Mouse (Mus musculus) midbrain, embryonic 14.5 days (tissue): ENCODE measurements around the gene Tead3. TPM values are rescaled to one million over a fixed set of nuclear protein-coding genes. Genes with fewer than 3 reads are reported as not detected.
"Not testable (repeated sequence)": the region's sequence is repeated elsewhere in the genome, so short reads cannot be mapped to it uniquely, and the experiment has no call there.

ENCODE experiments used
- ATAC-seq: fragments of 200-750 bp; cut with Nextera tagmentation; 2 replicates; pipeline ENCODE4 v1.8.0; 2017; ENCODE audit warnings: moderate number of reproducible peaks, moderate library complexity; ENCODE audit not compliant: low FRiP score, low TSS enrichment
- DNase-seq: peaks from one replicate; pipeline ENCODE4 v3.0.0-alpha.2; 2015
- H3K27ac ChIP-seq: fragments of 300-500 bp; sonication (generic); replicated peaks from 2 replicates; pipeline ENCODE4 v1.5.1; 2014; ENCODE audit warnings: mild to moderate bottlenecking, low read depth, low read length, moderate library complexity
- H3K27me3 ChIP-seq: fragments of 300-500 bp; sonication (generic); 2 replicates; pipeline ENCODE4 v1.6.1; 2014; ENCODE audit warnings: low read length, control low read depth, mixed read lengths; ENCODE audit not compliant: control insufficient read depth, insufficient read depth
- H3K36me3 ChIP-seq: fragments of 300-500 bp; sonication (generic); 2 replicates; pipeline ENCODE4 v1.6.1; 2014; ENCODE audit warnings: low read length, control low read depth; ENCODE audit not compliant: control insufficient read depth, insufficient read depth
- H3K4me1 ChIP-seq: fragments of 300-500 bp; sonication (generic); 2 replicates; pipeline ENCODE4 v1.6.1; 2014; ENCODE audit warnings: mild to moderate bottlenecking, antibody characterized with exemption, low read length, control low read depth; ENCODE audit not compliant: control insufficient read depth, insufficient read depth
- H3K4me2 ChIP-seq: fragments of 300-500 bp; sonication (generic); 2 replicates; pipeline ENCODE4 v1.6.1; 2014; ENCODE audit warnings: mild to moderate bottlenecking, low read length, moderate library complexity
- H3K4me3 ChIP-seq: fragments of 300-500 bp; sonication (generic); replicated peaks from 2 replicates; pipeline ENCODE4 v1.5.1; 2014; ENCODE audit warnings: low read depth, low read length
- H3K9ac ChIP-seq: fragments of 300-500 bp; sonication (generic); replicated peaks from 2 replicates; pipeline ENCODE4 v1.6.1; 2014; ENCODE audit warnings: mild to moderate bottlenecking, low read length, moderate library complexity
- H3K9me3 ChIP-seq: fragments of 300-500 bp; sonication (generic); 2 replicates; pipeline ENCODE4 v1.6.1; 2016; ENCODE audit warnings: low read length, control low read depth, mixed read lengths; ENCODE audit not compliant: control insufficient read depth
- WGBS: fragments of 180-500 bp; shearing (Covaris S2); extraction: QIAGEN DNeasy Blood & Tissue Kit; methylation state at CpG from one replicate; pipeline ENCODE4 v1.1.7; 2014; 5-methylcytosine and 5-hydroxymethylcytosine counted together
- polyA plus RNA-seq: library from polyadenylated mRNA; unstranded; fragments of >200 nt; fragmentation: Nextera tagmentation; extraction: Ambion mirVana; gene quantifications from 2 replicates; pipeline ENCODE4 v1.2.1, GENCODE M21; 2014

Gene Tead3
- polyA plus RNA-seq, 1 experiment from 2014 or later, result 1.7 TPM

DNA sequence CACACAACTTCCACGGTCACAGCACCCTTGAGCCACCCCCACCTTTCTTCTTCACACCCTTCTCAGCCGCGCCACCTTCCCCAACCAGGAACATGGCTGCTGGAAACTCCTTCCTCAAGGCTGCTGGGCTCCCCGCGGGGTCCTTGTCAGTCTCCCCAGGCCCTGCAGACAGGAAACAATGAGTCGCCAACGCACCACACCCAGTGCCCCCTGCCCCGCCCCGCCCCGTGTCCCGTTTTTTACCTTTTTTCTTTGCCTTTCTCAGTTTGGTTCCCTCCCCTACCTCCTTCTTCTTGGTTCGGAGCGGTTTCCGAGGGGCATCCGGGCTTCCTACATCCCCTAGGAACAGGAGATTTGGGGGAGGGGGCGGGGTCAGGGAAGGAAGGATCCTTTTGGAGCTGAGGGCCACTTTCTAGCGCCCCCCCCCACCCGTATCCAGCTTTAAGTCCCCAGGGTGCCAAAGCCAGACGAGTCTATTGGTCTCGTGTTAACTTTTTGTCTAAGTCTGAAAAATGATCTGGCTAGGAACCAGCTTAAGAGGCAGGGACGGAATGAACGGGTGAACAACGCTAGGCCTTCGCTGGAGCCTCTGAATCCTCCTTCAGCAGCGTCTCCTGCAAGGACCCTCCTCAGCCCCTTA lies 12.2 kb upstream of the Tead3 start:
- H3K4me3 ChIP-seq, result peak overlapping the region; percentile 26
- WGBS, result 2% methylated on average over 25 of the region's 25 CpGs
- H3K27me3 ChIP-seq, result peaks cover 45% of the 10 kb centered on the region
- ATAC-seq, result no peak
- peak overlapping the region; percentile 50 for H3K4me2 ChIP-seq
- H3K9ac ChIP-seq, result peak overlapping the region; percentile 23; the same call in 1 of the 2 replicates
- H3K36me3 ChIP-seq, result no peaks in the 10 kb centered on the region
- no peaks in the 10 kb centered on the region for H3K9me3 ChIP-seq
- H3K4me1 ChIP-seq, result 0 out of 2 replicates have a peak, but pooled peaks cover 15% of the 10 kb centered on the region
- peak; percentile 40 for DNase-seq
- no peak overlapping the region for H3K27ac ChIP-seq

DNA sequence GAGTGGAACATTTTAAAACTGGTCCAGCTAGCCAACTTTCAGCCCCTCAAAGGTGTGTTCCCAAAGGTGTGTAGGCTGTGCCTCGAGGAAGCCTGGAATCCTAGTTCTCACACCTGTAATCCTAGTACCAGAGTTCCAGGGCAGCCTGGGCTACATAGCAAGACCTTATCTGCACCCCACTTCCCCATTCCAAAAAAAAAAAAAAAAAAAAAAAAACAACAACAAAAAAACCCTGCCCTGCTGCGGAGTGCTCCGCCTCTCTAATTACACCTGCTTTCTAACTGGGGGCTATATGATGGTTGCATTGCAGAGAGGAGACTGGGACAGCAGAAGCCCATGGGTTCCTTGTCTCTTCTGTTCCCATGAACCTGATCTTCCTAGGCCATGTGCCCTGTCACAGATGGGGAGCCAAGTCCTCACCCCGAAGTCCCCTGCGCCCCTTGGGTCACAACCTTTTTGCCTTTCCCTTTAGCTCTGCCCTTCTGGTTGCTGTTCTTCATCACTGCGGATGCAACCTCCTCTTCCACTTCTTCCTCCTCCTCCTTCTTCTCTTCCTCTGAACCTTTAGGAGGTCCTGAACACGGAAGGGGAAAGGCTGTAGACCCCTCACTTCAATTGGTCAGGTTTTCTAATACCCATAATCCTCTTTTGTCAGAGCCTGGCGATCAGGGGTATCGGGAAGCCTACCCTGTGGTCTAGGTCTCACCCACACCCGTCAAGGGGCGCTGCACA lies 11.5 kb upstream of the Tead3 start:
- no peaks in the 10 kb centered on the region for H3K9me3 ChIP-seq
- peak overlapping the region; percentile 23; the same call in 1 of the 2 replicates for H3K9ac ChIP-seq
- 33% methylated on average over 11 of the region's 11 CpGs for WGBS
- H3K4me2 ChIP-seq, result peak overlapping the region; percentile 50
- peak overlapping the region; percentile 26 for H3K4me3 ChIP-seq
- ATAC-seq (no peak), DNase-seq (no peak)
- H3K4me1 ChIP-seq, result 0 out of 2 replicates have a peak, but pooled peaks cover 15% of the 10 kb centered on the region
- no peaks in the 10 kb centered on the region for H3K36me3 ChIP-seq
- no peak overlapping the region for H3K27ac ChIP-seq
- H3K27me3 ChIP-seq, result peaks cover 45% of the 10 kb centered on the region

DNA sequence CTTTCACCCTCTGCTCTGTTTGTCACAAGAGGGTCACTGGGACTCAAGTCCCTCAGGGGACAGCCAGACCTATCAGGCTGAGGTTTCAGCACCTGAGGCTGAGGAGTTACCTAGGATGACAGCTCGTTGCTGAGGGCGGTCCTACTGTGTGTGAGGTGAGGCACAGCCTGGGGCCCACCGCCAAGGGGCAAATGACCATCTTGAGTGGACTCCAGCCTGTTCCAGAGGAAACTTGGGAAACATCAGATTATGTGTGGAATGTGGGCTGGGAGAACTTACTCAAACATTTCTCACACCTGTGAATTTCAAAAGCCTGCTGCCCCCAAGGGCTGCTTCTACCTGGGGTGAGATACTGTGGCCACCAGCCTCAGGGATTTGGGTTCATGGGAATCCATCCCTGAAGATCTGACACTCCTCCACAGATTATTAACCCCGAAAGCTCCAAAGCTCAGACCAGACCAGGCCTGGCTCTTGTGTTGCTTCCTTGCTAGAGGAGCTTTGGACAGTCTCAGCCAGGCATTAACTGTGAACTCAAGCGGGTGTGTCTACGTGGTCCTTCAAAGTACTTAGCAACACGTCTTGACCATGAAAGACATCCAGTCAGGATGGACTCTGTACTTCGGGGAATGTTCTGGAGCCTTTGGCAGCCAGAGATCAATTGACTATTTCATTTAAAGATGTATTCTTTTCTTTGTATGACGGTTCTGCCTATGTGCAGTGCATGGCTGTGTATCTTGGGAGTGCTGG lies 10.1 kb upstream of the Tead3 start:
- DNase-seq (no peak), ATAC-seq (no peak)
- H3K27me3 ChIP-seq, result peaks cover 45% of the 10 kb centered on the region
- 81% methylated on average over 9 of the region's 9 CpGs for WGBS
- no peak overlapping the region for H3K4me3 ChIP-seq
- H3K36me3 ChIP-seq, result no peaks in the 10 kb centered on the region
- no peak overlapping the region for H3K27ac ChIP-seq
- H3K4me1 ChIP-seq, result 0 out of 2 replicates have a peak, but pooled peaks cover 15% of the 10 kb centered on the region
- no peaks in the 10 kb centered on the region for H3K9me3 ChIP-seq
- no peak overlapping the region for H3K9ac ChIP-seq
- H3K4me2 ChIP-seq, result no peak overlapping the region

DNA sequence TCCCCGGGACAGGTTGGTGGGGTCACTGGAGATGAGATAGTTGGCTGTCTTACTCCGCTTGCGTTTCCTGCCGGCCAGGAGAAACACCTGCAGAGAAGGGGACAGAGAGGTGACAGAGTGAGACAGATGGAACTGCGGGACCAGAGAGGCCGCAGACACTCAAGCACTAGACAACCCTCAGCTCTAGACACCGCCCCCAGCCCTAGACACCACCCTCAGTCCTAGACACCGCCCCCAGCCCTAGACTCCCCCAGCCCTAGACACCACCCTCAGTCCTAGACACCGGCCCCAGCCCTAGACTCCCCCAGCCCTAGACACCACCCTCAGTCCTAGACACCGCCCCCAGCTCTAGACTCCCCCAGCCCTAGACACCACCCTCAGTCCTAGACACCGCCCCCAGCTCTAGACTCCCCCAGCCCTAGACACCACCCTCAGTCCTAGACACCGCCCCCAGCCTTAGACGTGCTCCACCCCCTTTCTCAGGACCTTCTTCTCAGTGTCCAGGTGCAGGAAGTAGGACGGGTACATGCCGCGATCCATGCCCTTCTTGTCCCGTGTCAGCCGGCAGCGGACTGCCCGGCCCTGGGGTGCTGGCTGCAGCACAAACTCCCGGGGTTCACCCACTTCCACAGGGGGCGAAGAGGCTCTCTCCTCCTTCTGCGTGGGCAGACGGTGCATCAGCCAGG lies 8.1 kb upstream of the Tead3 start:
- H3K9ac ChIP-seq, ATAC-seq, H3K9me3 ChIP-seq, H3K4me1 ChIP-seq, H3K27ac ChIP-seq, H3K4me2 ChIP-seq, H3K4me3 ChIP-seq, DNase-seq, H3K36me3 ChIP-seq: not testable (repeated sequence)
- 15% methylated on average over 24 of the region's 24 CpGs for WGBS
- peaks cover 27% of the 10 kb centered on the region for H3K27me3 ChIP-seq

DNA sequence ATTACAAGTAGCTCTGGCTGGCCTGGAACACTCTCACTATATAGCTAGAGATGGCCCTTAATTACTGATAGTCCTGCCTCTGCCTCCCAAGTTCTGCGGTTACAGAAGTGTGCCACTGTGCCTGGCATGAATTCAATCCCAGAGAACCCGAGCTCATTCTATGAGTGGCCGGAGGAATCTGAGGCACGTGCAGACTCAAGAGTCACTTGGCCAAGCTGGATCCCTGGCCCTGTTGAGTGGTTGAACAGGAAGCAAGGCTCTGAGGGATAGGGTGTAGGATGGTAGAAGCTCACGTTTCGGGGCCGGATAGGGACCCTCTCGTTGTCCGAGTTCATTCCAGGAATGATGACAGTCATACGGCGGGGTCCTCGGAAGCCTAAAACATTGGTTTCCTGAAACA lies 5.3 kb upstream of the Tead3 start:
- H3K4me1 ChIP-seq, result peaks cover 6% of the 10 kb centered on the region
- H3K9ac ChIP-seq, result no peak overlapping the region
- peaks cover 26% of the 10 kb centered on the region for H3K27me3 ChIP-seq
- WGBS, result 89% methylated on average over 12 of the region's 12 CpGs
- H3K4me3 ChIP-seq, result no peak overlapping the region
- H3K4me2 ChIP-seq, result no peak overlapping the region
- no peak for ATAC-seq
- H3K27ac ChIP-seq, result no peak overlapping the region
- H3K9me3 ChIP-seq, result no peaks in the 10 kb centered on the region
- no peak for DNase-seq
- H3K36me3 ChIP-seq, result no peaks in the 10 kb centered on the region

DNA sequence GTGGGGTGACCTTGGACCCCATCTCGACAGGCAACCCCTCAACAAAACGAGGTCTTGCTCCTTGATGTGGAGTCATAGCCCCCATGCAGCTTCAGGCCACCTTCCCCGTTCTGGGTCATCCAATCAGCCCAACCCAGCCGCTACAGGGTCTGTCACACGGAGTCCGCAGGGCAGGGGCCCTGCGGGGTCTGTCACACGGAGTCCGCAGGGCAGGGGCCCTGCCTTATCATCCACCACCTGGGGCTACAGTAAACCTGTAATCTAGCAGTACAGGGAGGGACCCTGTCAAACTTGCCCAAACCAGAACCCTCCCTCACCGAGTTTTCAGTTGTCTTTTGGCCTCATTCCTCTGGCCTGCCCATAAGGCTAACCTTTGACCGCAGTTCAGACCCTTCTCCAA lies 1.4 kb upstream of the Tead3 start:
- no peak overlapping the region for H3K9ac ChIP-seq
- no peak overlapping the region for H3K27ac ChIP-seq
- WGBS, result 12% methylated on average over 11 of the region's 11 CpGs
- H3K9me3 ChIP-seq, result no peaks in the 10 kb centered on the region
- H3K4me3 ChIP-seq, result no peak overlapping the region
- peaks cover 8% of the 10 kb centered on the region for H3K4me1 ChIP-seq
- no peak overlapping the region; the same call in 1 of the 2 replicates for H3K4me2 ChIP-seq
- peaks cover 19% of the 10 kb centered on the region for H3K27me3 ChIP-seq
- DNase-seq (no peak), ATAC-seq (no peak)
- H3K36me3 ChIP-seq, result no peaks in the 10 kb centered on the region

DNA sequence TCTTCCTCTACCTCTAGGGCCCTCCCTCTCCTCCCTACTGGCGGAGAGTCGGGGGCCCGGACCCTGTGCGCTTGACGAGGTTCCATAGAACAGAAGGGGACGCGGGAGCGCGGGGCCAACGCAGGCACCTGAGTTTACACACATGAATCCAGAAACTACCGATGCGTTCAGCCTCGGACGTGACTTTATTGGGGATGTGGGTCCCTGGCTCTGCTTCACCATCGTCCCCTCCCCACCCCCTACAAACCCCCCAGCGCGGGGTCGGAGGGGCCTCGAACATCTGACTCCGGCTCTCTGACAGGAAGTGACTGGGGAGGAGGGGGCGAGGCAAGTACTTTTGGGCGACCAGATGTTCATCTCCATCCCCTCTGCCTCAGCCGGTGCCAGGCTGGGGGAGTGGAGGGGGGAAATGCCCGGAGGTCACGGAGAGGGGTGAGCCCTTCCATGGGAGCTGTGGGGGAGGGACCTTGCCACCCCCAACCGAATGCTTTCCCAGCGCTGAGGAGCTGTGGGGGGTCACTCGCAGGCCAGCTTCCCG lies 805 bp upstream of the Tead3 start:
- under 1% methylated on average over 29 of the region's 29 CpGs for WGBS
- H3K9me3 ChIP-seq, result no peaks in the 10 kb centered on the region
- H3K27me3 ChIP-seq, result peaks cover 19% of the 10 kb centered on the region
- ATAC-seq (peak; percentile 24; the same call in 1 of the 2 replicates), DNase-seq (no peak)
- H3K4me2 ChIP-seq, result peak overlapping the region; percentile 88
- H3K4me3 ChIP-seq, result peak overlapping the region; percentile 54
- no peak overlapping the region for H3K27ac ChIP-seq
- peak overlapping the region; percentile 46 for H3K9ac ChIP-seq
- H3K4me1 ChIP-seq, result peaks cover 8% of the 10 kb centered on the region
- no peaks in the 10 kb centered on the region for H3K36me3 ChIP-seq

DNA sequence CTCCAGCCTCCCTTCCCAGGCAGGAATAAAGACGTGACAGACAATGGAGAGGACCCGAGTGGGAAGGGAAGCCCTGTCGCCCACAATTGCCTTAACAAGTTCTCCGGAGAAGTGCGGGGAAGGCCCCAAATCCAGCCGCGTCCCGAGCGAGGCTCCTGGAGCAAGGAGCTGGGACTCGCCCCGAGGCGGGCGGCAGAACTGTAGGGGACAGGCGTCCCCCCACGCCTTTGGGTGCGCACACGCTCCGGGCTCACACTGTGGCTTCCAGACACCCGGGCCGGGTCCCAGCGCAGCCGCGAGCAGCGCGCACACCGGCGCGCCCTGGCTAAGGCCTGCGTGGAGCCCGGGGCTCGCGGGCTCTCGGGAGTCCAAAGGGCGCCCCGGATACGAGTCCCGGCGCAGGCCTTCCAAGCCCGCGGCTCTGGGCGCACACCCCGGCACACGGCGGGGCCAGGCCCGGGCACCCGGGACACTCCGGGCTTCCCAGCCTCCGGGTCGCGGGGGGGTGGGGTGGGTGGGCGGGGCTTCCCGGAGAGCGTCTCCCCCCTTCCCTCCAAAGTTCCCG lies 634 bp downstream of the Tead3 start:
- ATAC-seq, result peak; percentile 43
- Histone ChIP-seq H3K36me3 (no peaks in the 10 kb centered on the region), H3K4me2 (peak overlapping the region; percentile 88), H3K9ac (peak overlapping the region; percentile 58), H3K27me3 (peaks cover 19% of the 10 kb centered on the region), H3K9me3 (no peaks in the 10 kb centered on the region), H3K4me1 (peaks cover 14% of the 10 kb centered on the region), H3K27ac (peak overlapping the region; percentile 41; the same call in 1 of the 2 replicates), H3K4me3 (peak overlapping the region; percentile 54)
- DNase-seq, result peak; percentile 68
- WGBS, result under 1% methylated on average over 51 of the region's 54 CpGs
